Comparison of ENCODE assay signal across 17 mouse cellular contexts in genomic region chr12:28979679-28980078, GRCm38 (mm10).
"Had no signal": no experiment of that assay in that cellular context is flagged by ENCODE, and none has a peak within 500 bp of the region (broad histone marks: within the 10 kb centered on the region; RNA-seq: fewer than 3 reads in every experiment).

No protein-coding gene starts in this region.

- H3K9me3 ChIP-seq: liver, embryonic 13.5 days; liver, embryonic 15.5 days; lung, embryonic 15.5 days; megakaryocyte, embryonic 14.5 days; midbrain, embryonic 13.5 days; neural tube, embryonic 12.5 days; stomach, embryonic 15.5 days had no signal

- H3K9ac ChIP-seq: liver, embryonic 13.5 days; liver, embryonic 15.5 days; liver, postnatal 0 days; lung, embryonic 15.5 days; midbrain, embryonic 13.5 days; neural tube, embryonic 12.5 days; stomach, embryonic 15.5 days had no signal

- H3K27ac ChIP-seq: liver, embryonic 13.5 days; liver, embryonic 15.5 days; lung, embryonic 15.5 days; macrophage; midbrain, embryonic 13.5 days; neural tube, embryonic 12.5 days; stomach, embryonic 15.5 days had no signal

- H3K4me3 ChIP-seq: liver, embryonic 13.5 days; liver, embryonic 15.5 days; lung, embryonic 15.5 days; megakaryocyte, embryonic 14.5 days; midbrain, embryonic 13.5 days; neural tube, embryonic 12.5 days; stomach, embryonic 15.5 days had no signal

- H3K36me3 ChIP-seq: liver, embryonic 13.5 days; liver, embryonic 15.5 days; lung, embryonic 15.5 days; midbrain, embryonic 13.5 days; neural tube, embryonic 12.5 days; stomach, embryonic 15.5 days had no signal

- H3K27me3 ChIP-seq: liver, embryonic 13.5 days; liver, embryonic 15.5 days; lung, embryonic 15.5 days; megakaryocyte, embryonic 14.5 days; midbrain, embryonic 13.5 days; neural tube, embryonic 12.5 days; stomach, embryonic 15.5 days had no signal

- H3K4me1 ChIP-seq: liver, embryonic 13.5 days; liver, embryonic 15.5 days; lung, embryonic 15.5 days; megakaryocyte, embryonic 14.5 days; stomach, embryonic 15.5 days had no signal

- DNase-seq: liver, embryonic 13.5 days; liver, postnatal 0 days; lung, adult 2 months; lung, postnatal 14 days; lung, postnatal 36 days; right cerebral cortex, postnatal 14 days; thymus, adult 18-20 months; thymus, postnatal 14 days; thymus, postnatal 36 days had no signal

- H3K4me2 ChIP-seq: liver, embryonic 13.5 days; liver, embryonic 15.5 days; lung, embryonic 15.5 days; midbrain, embryonic 13.5 days; neural tube, embryonic 12.5 days; stomach, embryonic 15.5 days had no signal

- ATAC-seq: liver, postnatal 0 days; lung, postnatal 0 days; midbrain, embryonic 13.5 days had no signal
